Mouse (Mus musculus) heart, embryonic 11.5 days (tissue): ENCODE data around the gene Gm10486. TPM values are rescaled to one million over a fixed set of nuclear protein-coding genes. Genes with fewer than 3 reads are reported as not detected.
"Not testable (repeated sequence)": the region's sequence is repeated elsewhere in the genome, so short reads cannot be mapped to it uniquely, and the experiment has no call there.

ENCODE experiments used
- ATAC-seq: fragments of 200-750 bp; cut with Nextera tagmentation; replicated peaks from 2 replicates; pipeline ENCODE4 v1.8.0; 2017; ENCODE audit warnings: moderate library complexity; ENCODE audit not compliant: insufficient number of reproducible peaks, low FRiP score, low TSS enrichment
- H3K27ac ChIP-seq: fragments of 300-500 bp; sonication (generic); 2 replicates; pipeline ENCODE4 v1.5.1; 2014; ENCODE audit warnings: mild to moderate bottlenecking, low read depth, low read length
- H3K27me3 ChIP-seq: fragments of 300-500 bp; sonication (generic); 2 replicates; pipeline ENCODE4 v1.6.1; 2014; ENCODE audit warnings: mild to moderate bottlenecking, low read length, mixed read lengths; ENCODE audit not compliant: control insufficient read depth, insufficient read depth
- H3K36me3 ChIP-seq: fragments of 300-500 bp; sonication (generic); 2 replicates; pipeline ENCODE4 v1.6.1; 2014; ENCODE audit warnings: mild to moderate bottlenecking, low read length, moderate library complexity, mixed read lengths; ENCODE audit not compliant: control insufficient read depth, insufficient read depth
- H3K4me1 ChIP-seq: fragments of 300-500 bp; sonication (generic); 2 replicates; pipeline ENCODE4 v1.6.1; 2014; ENCODE audit warnings: low read length; ENCODE audit not compliant: control insufficient read depth, insufficient read depth
- H3K4me2 ChIP-seq: fragments of 300-500 bp; sonication (generic); 2 replicates; pipeline ENCODE4 v1.6.1; 2014; ENCODE audit warnings: mild to moderate bottlenecking, moderate library complexity
- H3K4me3 ChIP-seq: fragments of 300-500 bp; sonication (generic); 2 replicates; pipeline ENCODE4 v1.5.1; 2014; ENCODE audit warnings: low read depth, low read length
- H3K9ac ChIP-seq: fragments of 300-500 bp; sonication (generic); 2 replicates; pipeline ENCODE4 v1.6.1; 2014; ENCODE audit warnings: mild to moderate bottlenecking, low read depth, low read length, moderate library complexity
- H3K9me3 ChIP-seq: fragments of 300-500 bp; sonication (generic); replicated peaks from 2 replicates; pipeline ENCODE4 v1.6.1; 2016; ENCODE audit warnings: low read length; ENCODE audit not compliant: control insufficient read depth
- WGBS: fragments of 180-500 bp; shearing (Covaris S2); extraction: QIAGEN DNeasy Blood & Tissue Kit; methylation state at CpG from one replicate; pipeline ENCODE4 v1.1.7; 2014; ENCODE audit not compliant: insufficient replicate concordance; 5-methylcytosine and 5-hydroxymethylcytosine counted together
- polyA plus RNA-seq: library from polyadenylated mRNA; unstranded; fragments of >200 nt; fragmentation: Nextera tagmentation; extraction: Ambion mirVana; gene quantifications from 2 replicates; pipeline ENCODE4 v1.2.1, GENCODE M21; 2014

Gene Gm10486
- polyA plus RNA-seq = not detected in 2 replicates

- not testable (repeated sequence) for ATAC-seq, H3K9me3 ChIP-seq, H3K36me3 ChIP-seq, H3K4me2 ChIP-seq, H3K4me3 ChIP-seq, H3K4me1 ChIP-seq, H3K27ac ChIP-seq, H3K27me3 ChIP-seq, H3K9ac ChIP-seq
- WGBS = no CpG with 5 or more reads among the region's 6 CpGs
Measured at GRCm38 (mm10) chrX:35067084-35067483, at the start of gene Gm10486. Gene Gm10486 (plus strand): TSS chrX:35067384.
